Mouse (Mus musculus) T-helper 1 cell (primary cell): ENCODE measurements around the gene Zfp692.
"Not testable (repeated sequence)": the region's sequence is repeated elsewhere in the genome, so short reads cannot be mapped to it uniquely, and the experiment has no call there.

Source experiments
- in situ Hi-C: fragments of 300-600 bp; cut with MboI, MseI; formaldehyde crosslinking; loops from one replicate; pipeline ENCODE4 v1.15.1; 2025; ENCODE audit warnings: high pct_unique_total_duplicates

Gene Zfp692

DNA sequence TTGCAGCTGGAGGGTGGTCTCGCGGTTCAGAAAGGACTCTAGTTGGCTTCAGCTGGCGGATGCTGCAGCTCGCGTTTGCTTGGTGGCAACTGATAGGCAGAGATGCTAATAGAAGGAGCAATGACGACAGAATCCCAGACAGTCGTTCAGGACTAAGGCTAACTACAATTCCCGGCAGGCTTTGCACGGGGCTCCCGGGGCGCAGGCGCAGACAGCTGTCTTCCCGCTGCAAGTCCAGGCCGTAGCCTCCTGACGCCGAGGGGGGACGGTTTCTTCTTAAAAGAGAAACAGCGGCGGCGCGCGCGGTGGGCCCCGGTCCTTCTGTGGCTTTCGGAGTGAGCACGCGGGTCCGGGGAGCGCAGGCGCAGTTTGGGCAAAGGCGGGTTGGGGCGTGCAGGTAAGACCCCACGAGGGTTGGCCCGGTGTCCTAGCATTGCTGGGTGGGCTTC is at the start of gene Zfp692:
TSS of gene Zfp692 (plus strand) at position 210 of the 449 bp plus-strand sequence.
- in situ Hi-C loops = no loop called here

DNA sequence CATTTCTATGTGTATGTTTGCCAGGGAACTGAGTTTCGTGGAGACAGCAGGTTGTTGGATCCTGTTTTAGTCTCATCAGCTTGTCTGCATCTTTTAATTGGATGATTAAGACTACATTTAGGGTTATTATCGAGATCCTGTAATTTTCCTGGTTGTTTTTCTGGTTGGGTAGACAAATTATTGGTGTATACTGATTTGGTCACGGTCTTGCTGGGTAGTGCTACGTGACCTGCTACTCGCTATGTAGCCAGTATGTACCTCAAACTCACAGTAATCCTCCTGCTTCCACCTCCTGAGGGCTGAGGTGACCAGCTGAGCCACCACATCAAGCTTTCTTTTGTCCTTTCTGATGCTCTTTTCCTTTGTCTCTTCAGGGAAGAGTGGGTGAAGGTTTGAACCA is 49.1 kb upstream of the Zfp692 start:
- in situ Hi-C loops = no loop called here

DNA sequence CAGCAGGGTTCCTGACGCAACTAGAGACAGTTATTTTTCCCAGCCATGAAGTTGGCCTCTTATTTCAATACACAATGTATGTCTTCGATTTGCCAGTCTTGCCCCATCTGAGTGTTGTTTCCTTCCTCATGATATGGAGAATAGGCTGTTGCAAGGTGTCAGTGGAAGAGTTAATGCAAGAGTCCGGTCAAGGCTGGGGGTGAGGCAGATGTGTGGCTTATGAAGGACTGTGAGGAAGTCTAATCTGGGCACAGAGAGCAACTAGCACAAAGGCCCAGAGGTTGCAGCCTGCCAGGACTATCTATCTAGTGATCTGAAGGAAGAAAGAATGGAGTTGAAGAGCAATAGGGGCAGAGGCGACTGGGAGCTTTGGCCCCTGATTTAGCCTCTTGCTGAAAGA is 46.7 kb upstream of the Zfp692 start:
- in situ Hi-C loops = no loop called here

DNA sequence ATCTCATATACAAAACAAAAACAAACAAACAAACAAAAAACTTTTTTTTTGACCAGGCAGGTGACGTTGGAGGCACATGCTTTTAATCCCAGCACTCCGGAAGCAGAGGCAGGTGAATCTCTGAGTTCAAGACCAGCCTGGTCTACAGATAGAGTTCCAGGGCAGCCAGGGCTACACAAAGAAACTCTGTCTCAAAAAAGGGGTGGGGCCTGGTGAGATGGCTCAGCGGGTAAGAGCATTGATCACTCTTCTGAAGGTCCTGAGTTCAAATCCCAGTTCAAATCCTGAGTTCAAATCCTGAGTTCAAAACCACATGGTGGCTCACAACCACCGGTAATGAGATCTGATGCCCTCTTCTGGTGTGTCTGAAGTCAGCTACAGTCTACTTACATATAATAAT is 45.0 kb upstream of the Zfp692 start:
- in situ Hi-C loops = no loop called here

DNA sequence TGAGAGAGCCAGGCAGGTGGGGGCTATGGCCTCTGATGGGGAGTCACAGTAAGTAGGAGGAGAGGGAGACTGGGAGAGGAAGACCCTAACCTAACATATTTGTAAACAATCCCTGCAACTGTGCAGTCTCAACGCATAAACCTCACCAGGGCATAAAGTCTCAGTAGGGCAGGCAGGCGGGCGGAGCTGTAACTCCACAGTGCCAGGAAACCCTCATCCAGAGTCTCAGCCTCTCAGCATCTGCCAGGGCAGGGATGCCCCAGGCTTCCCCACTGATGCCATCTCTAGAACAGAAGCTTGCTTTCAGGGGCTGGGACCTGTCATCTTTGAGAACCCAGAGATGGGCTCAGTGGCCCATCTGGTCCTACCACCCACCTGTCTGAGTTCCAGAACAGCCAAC is 44.5 kb upstream of the Zfp692 start:
- in situ Hi-C loops = no loop called here

DNA sequence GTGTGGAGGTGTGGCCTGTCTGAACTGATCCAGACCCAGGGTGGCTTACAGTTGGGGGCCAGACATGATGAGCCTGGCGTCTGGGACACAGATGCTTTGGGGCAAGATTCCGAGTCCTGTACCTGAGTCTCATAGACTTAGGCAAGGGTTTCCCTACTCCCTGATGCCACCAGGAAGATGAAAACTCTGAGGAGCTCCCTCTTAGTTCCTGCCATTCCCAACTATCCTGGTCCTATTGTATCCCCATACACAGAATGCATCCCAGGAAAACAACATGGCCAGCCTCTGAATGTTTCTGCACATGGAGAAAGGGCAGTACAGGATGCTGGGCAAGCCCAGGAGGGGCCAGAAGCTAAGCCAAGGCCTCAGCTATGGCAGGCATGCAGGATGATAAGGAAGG is 43.4 kb upstream of the Zfp692 start:
- in situ Hi-C loops = no loop called here

DNA sequence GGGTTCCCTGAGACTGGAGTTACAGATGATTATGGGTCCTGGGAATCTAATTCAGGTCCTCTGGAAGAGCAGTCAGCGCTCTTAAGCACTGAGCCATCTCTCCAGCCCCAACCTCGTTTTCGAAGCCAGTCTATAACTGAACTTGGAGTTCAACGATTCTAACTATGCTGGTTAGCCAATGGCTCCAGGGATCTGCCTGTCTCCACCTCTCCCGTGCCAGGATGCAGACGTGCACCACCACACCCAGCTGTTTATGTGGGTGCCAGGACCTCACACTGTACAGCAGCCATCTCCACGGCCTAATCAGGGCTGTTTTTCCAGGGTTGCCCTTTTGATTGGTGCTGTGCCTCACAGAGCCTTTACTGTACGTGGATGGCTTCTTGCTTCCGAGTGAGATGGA is 42.3 kb upstream of the Zfp692 start:
- in situ Hi-C loops = no loop called here

DNA sequence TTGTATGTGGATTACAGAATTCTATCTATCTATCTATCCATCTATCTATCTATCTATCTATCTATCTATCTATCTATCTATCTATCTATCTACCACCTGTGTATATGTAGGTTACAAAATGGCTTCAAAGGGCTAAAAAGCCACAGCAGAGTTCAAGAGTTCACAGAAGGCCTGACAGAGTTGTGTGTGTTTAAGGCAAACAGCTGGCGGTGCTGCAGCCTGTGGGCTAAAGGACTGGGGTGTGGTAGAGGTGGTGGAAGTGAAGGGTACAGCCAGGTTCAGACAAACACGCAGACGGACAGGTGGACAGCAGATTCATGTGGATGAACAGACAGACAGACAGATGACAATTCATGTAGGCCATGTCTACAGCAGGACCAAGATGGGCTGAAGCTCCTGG is 38.6 kb upstream of the Zfp692 start:
- in situ Hi-C loops = no loop called here

DNA sequence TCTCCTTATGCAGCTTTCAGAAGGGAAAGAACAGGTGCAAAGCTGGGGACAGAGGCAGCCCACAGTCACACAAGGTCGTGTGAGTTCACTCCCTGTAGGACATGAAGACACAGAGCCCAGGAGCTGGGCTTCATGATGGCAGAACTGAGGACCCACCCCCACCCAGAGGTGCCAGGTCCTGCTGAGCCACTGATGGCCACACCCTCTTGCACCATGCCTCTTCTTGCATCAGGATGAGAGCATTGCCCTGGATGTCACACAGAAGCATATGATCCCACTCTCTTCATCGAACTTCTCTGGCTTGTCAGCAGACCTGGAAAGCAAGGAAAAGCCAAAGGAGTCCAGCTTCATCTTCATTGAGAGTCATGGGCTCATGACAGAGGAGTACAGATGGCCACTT is 32.3 kb upstream of the Zfp692 start, which contains the start of gene 4930438A08Rik:
TSS of gene 4930438A08Rik (plus strand) at position 228 of the 400 bp plus-strand sequence.
- in situ Hi-C loops = no loop called here

DNA sequence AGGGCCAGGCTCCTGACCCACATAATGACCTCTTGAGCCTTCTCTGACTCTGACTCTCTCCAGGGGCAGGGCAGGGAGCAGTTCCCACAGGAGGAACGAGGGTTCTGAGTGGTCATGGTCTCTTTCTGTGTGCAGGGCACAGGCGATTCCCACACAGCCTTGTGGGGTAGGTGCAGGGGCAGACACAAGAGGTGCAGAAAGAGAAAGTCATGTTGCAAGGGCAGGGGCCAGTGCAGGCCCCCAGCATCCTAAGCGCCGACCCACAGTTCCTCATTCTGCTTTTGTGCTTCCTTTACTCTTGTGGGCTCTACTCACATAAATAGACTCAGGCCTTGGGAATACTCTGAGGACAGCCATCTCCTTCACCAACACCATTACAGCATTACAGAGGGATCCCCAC is 31.1 kb upstream of the Zfp692 start:
- in situ Hi-C loops = no loop called here

DNA sequence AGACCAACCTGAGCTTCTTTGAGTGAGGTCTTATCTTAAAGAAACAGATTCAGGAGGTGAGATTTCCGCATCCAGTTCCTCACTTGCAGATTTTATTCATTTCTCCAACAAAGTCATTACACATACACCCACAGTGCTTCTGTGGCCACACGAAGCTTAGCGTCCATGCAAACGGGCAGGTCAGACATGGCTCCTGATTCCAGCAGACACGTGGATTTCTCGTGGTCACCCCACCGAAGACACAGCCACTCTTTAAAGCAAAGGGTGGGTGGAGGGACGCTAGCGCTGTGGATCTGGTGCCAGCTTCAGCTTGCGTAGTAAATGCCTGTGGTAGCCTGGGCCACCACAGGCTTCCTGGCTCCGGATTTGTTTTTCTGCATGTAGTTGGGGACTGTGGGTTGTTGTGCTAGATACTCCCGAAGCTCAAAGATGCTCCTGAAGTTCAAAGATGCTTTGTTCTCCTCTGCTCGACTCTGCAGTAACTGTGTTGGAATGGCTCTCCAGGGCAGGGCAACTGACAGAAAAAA is 24.8 kb upstream of the Zfp692 start:
- in situ Hi-C loops = no loop called here

DNA sequence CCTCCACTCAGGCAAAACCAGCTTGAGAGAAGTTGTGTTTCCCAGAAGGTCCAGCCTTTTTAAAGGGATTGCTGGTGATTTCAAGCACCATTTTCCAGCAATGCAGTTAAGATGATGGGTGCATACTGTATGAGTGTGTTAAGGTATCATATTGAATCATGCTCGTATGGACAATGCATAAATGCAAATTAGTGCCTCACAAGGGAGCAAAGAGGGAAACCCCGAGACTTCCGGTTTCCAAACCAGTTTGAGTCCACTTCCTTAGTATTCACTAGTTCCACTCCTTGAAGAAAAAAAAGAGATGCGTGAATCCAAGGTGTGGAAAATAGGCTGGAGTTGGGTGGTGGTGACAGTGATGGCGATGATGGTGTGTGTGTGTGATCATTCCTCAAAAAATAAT is 24.4 kb upstream of the Zfp692 start:
- in situ Hi-C loops = no loop called here

DNA sequence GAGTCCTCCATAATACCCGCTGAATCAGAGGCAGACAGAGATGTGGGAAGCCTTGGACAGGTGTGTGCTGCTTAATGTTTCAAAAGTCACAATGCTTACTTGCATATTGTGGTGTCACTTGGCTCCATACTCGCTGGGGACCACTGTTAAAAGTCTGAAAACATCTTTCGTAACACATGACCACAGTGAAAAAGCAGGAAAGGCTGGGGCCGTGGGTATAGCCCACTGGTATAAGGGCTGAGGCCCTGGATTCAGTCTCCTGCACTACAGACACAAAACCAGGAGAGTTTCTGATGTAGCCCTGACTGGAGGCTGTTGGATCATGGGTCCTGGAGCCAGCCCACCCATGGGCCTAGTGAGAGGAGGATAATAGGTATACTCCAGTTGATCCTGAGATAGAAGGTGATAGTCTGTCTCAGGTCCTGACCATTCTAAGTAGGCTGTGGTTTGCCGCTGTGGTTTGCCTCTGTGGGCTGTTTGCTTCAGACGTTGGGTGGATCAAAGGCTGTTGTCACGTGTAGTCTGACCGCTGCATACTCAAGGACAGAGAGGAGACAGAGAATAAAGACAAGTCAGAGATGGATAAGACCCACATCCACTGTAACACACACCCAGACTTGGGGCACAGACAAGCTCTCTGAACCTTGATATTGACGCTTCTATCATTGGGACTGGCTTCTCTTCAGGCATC is 16.7 kb upstream of the Zfp692 start:
- in situ Hi-C loops = loop anchor here (5.0 kb wide), 2 partner anchors 48 to 118 kb away; partner anchors contain the start of gene Mrpl22

DNA sequence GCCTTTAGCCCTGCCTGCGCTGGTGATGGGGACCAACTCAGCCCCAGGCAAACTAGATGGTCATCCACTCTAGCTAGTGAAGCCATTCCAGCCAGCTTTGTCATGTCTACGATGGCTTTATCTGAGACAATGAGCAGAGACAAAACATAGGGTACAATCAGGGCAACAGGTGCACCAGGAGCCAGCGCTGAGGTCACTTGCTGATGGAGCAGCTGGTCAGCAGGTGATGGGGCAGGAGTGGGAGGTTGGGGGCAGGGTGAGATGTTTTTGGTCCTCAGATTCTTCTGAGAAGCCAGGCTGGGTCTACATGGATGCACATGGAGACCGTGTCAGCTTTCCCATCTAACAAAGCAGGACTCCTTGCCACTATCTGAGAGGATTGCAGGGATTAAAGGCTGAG is 16.1 kb upstream of the Zfp692 start:
- in situ Hi-C loops = loop anchor here (5.0 kb wide), 1 partner anchor 119 kb away; the partner anchor contains the start of gene Mrpl22

DNA sequence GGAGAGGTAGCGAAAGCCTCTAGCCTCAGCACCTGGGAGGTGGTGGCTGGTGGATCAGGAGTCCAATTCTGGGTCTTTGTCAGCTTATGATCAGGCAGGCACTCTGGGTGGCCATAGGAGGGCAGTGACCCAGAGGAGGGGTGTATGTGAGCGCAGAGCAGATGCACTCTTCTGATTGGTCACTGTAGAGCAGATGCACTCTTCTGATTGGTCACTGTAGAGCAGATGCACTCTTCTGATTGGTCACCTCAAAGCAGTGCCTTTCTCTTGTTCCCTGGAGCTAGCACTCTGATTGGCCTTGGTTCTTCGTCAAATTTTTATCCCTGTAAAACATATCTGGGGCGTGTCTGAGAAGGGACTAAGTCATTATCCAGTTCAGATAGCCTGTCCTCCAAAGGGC is 14.1 kb upstream of the Zfp692 start:
- in situ Hi-C loops = loop anchor here (5.0 kb wide), 1 partner anchor 120 kb away; the partner anchor contains the start of gene Mrpl22

DNA sequence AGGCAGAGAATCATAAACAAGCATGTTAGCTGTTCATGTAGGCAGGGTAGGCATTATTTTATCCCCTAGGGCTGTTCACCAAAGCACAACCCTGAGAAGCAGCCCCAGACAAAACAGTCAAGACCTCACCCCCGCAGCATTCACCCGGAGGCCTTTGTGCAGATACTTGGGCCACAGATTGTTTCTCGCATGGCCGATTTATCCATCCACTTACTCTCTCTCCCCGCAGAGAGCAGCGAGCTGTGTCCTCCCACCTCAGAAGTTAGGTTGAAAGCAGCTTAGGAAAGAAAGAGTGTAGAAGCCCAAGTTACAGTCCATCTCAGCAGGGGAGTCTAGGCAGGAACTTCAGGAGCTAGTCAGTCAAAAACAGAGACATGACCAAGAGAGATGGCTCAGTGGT is 9.5 kb upstream of the Zfp692 start:
- in situ Hi-C loops = no loop called here

DNA sequence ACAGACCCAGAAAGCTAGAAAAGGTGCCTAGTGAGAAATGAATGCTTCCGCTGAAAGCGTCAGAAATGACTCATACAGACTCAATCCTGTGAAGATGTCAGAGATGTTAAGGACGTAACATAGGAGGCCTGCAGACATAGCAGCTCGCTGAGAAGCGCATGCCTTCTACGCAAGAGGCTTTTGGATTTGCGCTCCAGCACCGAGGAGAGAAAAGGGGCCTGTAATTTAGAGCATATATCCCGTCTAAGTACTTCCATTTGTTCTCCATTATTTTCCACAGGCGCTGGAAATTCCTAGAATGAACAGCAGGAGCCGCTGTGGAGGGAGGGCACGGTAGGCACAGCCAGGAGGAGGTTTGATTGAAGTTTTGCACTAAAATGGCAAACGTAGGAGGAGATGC is 5.8 kb upstream of the Zfp692 start:
- in situ Hi-C loops = no loop called here

DNA sequence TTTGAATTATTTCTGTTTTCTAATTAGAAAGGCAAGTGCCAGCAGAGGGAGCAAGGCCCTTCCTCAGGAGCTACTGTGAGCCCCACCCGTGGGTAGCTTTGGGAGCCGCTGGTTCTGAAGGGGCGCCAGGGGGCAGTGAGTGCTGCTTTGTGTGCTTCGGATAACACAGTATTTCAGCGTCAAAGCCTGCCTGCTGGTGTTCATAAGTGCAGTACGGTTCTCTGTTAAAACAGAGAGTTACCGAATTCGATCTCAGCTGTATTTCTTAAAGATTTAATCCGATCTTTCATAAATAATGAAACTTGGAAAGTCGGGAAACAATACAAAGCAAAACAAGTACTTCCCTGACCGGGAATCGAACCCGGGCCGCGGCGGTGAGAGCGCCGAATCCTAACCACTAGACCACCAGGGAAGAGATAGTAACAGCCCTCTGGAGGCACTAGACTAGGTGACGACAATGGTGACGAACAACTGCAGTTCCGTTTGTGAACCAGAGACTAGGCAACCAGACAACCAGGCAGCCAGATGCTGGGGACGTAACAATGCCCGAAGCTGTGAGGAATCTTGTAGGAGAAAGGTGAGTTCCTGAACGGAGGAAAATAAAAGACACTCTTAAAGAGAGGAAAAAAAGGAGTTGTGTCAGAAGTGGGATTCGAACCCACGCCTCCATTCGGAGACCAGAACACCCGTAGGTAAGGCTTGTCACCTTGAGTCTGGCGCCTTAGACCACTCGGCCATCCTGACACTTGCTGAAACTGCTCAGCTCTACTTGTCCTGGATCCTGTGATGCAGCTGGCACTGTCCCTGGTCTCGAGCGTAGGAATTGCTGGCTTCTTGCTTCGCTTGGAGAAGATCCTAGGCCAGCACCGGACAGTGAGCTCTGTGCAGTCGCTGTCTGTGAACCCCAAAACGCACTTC is 4.8 kb upstream of the Zfp692 start:
- in situ Hi-C loops = no loop called here

DNA sequence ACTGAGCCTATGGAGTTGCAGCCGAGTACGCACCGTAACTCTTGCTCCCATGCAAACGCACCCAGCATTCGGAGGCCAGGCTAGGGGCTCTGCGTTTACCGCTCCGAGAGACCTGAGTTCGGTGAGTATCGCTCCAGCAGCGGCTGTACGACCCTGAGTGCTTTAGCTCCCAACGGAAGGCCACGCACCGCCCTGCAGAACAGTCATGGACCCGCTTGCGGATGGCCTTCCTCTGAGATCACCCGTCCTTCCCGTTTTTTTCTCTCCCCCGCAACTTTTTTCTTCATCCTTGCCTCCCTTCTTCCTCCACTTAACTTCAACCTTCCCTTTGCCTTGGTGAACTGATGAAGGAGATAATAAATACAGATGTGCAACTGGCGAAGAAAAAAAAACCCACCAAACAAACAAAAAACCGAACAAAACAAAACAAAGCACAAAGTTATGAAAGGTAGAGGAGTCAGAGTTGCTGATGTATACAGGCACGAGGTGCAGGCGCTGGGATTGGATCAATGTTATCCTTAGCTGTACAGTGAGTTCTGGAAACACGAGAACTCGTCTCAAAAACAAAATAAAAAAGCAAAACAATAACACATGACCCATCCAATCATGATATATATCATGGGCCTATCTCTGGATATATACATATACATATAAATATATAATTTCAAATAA is 4.0 kb upstream of the Zfp692 start:
- in situ Hi-C loops = no loop called here

DNA sequence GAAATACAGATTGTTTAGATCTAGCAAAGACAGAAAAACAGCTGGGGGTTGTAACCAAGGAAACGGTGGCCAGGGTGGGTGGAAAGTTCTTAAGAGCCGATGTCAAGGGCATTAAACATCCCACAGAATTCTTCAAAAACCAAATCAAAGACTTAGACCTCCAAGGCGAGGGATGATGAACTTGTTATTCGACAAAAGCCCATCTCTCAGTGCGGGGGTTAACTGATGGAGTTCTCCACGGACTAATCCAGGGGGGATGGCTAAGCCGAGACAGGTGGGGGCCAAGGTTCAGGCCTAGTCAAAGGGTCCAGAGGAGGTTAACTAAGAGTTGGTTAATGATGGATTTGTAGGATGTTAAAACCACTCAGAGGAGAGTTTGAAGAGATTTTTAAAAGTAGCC is 3.3 kb upstream of the Zfp692 start:
- in situ Hi-C loops = no loop called here

DNA sequence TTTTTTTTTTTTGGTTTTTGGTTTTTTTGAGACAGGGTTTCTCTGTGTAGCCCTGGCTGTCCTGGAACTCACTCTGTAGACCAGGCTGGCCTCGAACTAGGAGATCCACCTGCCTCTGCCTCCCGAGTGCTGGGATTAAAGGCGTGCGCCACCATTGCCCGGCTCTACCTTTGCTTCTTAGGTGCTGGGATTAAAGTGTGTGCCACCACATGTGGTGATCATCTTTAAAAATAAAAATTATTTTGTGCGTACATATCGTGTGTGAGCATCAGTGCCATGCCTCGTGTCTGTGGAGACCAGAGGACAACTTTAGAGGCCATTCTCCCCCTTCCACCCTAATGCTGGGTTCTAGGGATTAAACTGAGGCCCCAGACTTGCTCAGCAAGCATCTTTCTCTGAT is 1.6 kb upstream of the Zfp692 start:
- in situ Hi-C loops = not testable (repeated sequence)
